Mouse (Mus musculus): ENCODE results near the gene Ctf2.
A peak's percentile ranks its signal among the peaks of the same experiment; 100 is the strongest.

GRCm38 (mm10) chr7:127677077-127677476, 54.9 kb downstream of the Ctf2 start:
- TF ChIP-seq POLR2A (IDR thresholded peaks at IDR 0.05; ENCODE audit: extremely low read depth, insufficient read depth, low read length) (no peak), CTCF (IDR thresholded peaks at IDR 0.05; ENCODE audit: low read depth, low read length) (peak; percentile 93)
